Mouse (Mus musculus): Measurements from ENCODE around the gene C3.

Gene C3

DNA sequence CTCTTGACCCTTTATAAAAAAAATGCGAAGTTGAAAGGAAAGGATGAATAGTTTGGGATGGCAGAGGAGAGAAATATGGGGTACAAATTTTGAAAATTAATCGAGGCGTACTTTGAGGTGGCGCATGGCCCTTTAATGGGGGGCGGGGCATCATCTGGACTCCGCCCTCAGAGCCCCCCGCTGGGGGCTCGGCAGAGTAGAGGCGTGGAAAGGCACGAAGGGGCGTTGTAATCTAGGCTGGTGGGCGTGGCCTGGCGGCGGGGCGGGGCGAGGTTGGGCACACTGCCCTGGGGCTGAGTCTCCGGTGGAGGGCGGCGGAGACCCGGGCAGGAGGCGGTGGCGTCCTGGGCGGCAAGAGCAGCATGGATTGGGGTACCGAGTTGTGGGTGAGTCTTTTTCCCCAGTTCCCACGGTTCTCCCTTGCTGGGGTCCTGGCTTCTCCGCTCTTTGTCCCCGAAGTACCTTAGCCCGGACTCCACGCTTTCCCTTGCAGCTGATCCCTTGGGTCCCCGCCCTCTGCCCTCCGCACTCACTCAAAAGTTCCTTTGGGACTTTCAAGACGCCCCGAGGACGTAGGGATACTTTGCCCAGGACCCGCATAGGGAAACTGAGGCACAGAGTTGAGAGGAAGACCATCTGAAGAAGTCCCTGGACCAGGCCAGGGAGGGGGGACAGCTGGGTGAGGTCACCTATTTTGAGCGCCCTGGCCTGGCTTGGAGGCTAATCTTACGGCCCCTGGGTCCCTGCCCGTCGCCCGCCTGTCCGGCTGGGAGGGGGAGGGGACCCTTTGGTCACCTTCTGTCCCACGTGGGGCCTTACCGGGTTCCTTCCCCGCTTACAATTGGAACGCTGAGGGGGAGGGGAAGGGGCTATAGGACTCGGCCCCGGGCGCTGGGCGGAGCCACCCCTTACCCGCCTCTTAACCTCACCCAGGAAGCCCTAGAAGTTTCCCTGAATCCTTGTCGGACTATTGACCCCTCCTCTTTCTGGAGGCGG lies 21.5 kb upstream of the C3 start, which contains the start of gene Trip10:
TSS of gene Trip10 (plus strand) at position 270 of the 996 bp plus-strand sequence.
- peak; percentile 43 for DNase-seq (ENCODE audit: low read depth, low spot score)

DNA sequence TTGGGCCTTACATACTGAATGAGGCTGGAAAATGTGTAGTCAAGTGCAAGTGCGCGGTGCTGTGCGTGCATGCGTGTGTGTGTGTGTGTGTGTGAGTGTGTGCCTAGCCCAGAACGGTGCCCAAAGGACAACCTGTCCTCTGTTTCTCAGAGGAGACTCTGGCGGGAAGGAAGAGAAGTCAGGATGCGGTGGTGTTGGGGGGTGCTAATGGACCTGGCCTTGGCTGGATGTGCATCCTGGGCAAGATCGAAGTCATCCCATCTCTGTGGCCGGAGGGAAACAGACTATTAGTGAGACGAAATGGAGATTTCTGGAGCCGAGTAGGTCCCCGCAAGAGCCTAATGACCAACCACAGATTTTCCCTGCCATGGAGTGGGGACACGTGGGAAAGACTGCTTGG lies 20.8 kb upstream of the C3 start:
- DNase-seq (ENCODE audit: low read depth, low spot score) = no peak

DNA sequence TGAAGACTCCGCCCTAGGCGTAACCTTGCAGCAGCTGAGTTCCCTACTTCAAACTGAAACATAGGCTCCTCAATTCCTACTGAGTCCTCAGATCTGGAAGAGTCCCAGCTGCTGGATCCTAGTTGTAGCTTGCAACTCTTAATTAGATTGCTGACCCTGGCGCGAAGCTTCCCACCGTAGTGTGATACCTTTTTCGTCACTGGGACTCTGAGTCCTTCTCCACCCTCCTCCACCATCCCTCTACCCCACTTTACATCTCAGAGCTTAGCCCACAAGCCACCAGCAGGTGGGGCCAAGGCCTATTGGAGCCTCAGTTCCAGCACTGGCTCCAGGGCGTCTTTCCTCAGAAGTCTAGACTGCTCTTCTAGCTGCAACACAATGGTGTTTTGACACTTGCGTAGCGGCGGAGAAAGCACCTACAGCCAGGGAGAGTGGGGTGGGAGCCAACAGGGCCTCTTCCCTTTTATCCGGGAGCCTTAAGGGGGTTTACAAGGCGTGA lies 20.3 kb upstream of the C3 start, which contains the start of gene Gpr108:
TSS of gene Gpr108 (minus strand) at position 246 of the 499 bp plus-strand sequence.
- DNase-seq (ENCODE audit: low read depth, low spot score) = peak; percentile 70

DNA sequence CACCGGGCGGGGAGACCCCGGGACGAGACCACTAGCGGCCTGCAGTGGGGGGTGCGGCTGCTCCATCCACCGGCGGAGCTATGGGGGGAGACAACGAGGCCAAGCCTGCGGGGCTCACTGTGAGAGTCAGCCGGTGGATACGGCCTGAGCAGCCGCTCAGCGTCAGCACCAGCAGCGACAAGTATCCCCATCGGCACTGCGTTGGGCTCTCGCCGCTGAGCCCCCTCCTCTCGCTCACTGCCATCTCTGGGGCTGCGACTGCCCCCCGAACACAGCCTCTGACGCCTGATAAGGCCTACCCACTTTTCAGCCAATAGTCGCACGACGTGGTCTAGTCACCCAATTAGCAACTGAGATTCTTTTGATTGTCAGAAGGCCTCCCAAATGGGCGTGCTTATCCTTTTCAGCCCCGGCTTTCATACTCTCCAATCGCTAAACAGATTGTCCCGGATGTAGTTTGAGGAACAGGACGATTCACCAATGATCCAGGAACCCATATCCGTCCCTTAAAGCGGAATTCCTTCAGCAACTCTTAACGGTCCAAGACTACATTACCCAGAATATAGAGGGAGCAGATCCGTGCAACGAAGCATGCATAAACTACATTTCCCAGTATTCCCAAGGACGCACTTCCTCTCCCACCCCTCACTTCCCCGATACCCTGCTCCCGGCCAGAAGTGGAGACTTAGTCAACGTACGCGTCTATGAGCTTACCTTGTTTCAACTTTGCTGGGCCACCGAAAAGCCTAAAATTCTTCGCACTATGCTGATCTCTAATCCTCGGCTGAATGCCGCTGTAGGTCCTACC lies 19.7 kb upstream of the C3 start:
- peak; percentile 100 for DNase-seq (ENCODE audit: low read depth, low spot score)

DNA sequence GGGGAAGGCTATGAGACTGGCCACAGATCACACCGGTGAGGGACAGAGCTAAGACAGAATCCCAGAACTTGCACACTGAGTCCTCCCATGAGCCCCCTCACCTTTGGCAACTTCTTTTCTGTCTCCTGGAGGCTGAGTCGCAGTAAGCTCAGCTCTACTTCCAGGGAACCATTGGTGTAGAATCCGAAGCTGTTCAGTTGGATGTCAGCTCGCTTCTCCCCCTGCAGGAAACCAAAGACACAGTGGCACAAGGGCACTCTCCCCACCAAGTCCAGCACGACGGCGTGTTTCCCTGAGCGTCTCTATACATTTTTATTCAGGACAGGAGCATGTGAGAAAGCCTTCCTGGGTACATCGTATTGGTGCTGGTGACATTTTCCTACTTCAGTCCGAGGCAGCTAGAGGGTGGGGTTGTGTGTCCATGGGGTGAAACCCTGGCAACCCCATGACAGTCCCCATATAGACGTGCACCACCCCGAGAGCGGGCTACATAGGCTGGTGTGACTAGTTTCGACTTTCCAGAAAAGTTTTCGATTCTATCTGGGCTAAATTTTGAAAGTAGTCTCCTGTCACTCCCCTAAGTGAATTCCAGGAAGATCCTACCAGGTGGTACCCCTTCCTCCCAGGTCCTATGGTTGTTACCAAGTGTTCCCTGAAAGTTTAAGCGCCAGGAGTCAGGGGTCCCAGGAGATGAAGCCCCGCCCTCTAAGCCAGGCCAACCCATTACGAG lies 18.9 kb upstream of the C3 start:
- no peak for DNase-seq (ENCODE audit: low read depth, low spot score)

DNA sequence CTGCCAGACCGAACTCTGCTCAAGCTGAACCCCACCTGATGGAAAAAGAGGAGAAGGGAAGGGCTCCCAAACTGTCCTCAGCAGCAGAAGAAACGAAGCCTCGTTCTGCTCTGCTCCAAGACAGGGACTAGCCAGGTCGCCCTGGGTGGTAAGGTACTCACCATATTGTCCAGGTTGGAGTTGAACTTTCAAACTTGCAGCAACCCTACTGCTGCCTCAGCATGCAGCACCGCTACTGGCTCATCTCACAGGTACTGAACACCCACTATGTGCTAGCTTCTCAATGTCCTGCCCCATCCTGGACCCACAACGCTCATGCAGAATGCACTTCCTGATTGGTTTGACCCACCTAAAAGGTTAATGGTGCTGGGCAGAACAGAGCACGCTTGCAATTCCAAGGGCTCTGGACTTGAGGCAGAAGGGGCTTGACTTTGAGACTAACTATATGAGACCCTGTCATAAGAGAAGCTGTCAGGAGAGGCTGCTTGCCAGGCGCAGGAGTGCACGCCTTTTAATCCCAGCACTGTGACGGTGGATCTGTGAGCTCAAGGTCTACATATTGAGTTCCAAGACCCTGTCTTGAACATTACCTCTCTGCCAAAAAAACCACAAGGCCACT lies 17.5 kb upstream of the C3 start:
- no peak for DNase-seq (ENCODE audit: low read depth, low spot score)

DNA sequence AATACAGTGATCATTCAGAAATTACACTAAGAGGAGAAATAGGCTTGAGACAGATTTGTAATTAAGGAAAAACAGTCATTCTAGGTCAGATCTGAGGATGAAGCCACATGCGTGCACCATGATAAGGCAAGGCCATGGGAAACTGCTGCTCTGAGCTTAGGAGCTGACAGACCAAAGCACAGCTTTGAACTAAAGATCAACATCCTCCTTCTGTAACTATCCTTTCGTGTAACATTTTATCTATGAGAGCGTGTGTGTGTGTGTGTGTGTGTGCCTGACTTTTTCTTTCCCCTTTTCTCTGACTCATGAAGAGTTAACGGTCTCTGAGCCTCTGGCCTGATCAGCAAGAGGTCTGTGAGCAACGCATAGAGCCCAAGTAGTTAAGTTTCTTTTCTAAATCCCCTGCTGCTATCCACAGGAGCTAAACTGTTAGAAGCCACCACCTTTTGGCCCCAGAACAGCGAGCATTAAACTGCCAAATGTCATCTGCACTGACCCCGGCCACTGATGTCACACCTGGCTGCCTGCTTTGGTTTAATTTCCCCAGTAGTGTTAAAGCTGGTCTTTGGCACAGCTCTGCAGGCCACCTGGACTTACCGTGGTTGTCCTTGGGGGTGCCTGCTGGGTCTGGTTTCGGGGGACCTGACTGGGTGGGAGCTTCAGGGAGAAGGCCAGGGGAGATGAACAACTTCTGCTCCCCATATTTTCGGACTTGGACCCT lies 15.9 kb upstream of the C3 start:
- no peak for DNase-seq (ENCODE audit: low read depth, low spot score)

DNA sequence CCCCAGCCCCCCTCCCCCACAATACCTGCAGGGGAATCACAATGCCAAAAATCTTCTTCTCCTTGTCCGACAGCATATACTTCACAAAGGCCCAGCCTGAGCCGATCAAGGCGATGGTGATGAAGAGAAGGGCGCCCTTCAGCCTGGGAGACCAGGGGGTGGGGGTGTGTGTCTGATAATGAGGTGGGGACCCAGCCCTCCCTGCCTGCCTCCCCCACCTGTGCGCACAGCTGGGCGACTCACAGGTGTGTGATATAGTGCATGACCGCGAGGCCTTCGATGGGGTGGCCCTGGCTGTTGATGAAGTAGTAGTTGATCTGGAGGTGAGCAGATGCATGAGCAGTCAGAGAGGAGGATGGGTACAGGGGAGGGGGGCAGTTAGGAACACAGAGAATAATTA lies 9.2 kb upstream of the C3 start:
- no peak for DNase-seq (ENCODE audit: low read depth, low spot score)

DNA sequence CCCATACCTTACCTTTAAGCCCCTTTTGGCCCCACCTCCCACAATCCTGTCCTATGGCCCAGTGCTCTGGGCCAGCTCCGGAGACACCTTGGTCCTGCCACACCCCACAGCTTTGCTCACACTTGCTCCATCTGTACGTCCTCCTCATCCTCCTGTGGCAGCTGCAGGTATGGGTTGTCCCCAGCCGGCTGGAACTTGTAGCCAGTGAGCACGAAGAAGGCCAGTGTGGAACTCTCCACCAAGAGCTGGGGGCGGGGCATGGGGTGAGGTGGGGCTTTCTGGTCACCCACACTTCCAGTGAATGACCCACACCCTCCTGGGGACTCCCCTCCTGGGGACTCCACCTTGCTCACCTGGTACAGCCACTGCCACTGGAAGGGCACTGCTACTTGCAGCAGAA lies 7.9 kb upstream of the C3 start:
- no peak for DNase-seq (ENCODE audit: low read depth, low spot score)

DNA sequence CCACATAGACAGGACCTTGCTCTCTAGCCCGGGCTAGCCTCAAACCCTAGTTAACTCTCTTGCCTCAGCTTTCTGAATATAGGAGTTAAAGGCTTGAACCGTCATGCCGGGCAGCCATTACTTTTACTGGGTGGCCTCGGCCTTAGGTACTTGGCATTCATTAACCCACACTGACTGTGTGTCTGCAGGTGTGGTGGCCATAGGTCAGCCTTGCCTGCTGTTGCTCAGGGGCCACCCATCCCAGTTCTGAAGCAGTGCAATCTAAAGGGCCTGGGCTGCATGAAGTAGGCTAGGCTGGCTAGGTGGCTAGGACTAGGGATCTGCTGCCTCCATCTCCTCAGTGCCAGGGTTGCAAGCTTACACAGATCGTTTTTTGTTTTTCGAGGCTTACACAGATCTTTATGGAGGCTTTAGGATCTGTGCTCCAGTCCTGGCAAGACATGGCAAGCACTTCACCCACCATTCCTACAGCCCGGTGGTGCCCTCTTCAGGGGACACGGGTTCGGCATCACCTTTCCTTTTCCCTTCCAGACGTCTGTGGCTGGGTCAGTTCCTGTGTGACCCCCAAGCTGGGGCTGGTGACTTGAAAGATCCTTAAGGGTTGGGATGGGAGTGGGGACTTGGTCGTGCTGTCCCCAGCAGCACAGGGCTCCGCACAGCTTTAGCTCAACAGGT lies 6.5 kb upstream of the C3 start:
- no peak for DNase-seq (ENCODE audit: low read depth, low spot score)

DNA sequence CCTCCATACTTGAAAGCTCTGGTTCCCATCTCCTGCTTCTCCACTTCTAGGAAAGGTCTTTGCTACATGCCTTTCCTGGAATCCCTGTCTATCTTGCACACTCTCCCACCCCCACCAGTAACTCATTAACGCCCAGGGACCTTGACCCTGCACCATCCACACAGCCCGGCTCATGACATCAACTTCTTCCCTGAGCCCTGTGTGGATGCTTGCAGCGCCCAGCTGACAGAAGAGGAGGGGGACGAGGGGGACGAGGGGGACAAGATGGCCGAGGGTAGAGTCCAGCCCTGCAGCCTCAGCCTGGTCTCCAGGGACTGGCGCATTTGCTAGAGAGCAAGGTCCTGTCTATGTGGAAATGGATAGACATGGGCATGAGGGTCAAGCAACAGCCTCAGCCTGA lies 5.1 kb upstream of the C3 start:
- DNase-seq (ENCODE audit: low read depth, low spot score) = no peak

DNA sequence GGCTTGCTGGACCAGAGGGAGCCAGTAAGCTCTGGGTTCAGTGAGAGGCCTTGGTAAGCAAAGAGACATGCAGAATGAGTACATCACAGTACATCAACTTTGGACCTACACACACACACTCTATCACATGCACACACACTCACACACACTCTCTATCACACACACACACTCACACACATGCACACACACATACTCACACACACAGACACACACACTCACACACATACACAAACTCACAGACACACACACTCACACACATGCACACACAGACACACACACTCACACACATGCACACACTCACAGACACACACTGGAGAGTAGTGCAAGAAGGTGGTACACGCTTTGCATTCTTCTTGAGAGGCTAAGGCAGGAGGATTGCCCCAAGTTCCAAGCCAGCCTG lies 4.3 kb upstream of the C3 start:
- no peak for DNase-seq (ENCODE audit: low read depth, low spot score)

DNA sequence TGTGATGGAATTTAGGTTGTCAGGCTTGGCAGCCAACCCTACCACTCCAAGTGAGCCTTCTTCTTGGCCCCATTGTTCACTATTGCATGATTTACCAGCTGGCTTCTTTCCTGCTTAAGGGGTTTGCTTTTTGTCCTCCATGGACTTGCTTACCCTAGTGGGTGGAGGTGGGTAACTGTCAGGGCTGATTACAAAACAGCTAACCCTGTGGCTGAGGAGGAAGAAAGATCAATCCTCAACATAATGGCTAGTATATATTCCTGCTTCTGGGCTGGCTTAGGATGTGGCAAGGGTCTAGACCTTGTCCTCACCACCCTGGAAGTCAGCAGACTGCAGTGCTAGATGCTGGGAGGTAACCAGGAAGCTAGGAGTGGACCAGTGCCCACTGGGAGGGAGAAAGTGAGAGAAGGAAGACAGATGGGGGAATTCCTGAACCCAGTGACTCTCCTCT lies 3.4 kb upstream of the C3 start:
- no peak for DNase-seq (ENCODE audit: low read depth, low spot score)

DNA sequence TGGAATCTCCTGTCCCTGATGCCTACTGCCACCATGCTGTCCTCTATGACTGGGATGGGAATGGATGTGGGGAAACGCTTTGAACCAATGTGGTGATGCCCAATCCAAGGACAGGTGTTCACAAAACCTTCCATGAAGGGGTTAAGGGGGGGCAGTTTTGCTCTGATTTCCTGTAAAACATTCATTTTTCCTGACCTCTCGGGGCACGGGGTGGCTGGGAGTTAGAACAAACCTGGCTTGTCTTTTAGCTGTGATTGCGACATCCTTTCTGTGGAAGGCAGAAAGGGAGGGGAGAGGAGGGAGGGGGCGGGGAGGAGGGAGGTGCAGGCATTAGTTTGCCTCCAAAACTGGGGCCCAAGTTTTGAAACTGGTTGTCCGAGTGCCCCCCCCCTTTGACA lies 2.8 kb upstream of the C3 start:
- DNase-seq (ENCODE audit: low read depth, low spot score) = no peak

DNA sequence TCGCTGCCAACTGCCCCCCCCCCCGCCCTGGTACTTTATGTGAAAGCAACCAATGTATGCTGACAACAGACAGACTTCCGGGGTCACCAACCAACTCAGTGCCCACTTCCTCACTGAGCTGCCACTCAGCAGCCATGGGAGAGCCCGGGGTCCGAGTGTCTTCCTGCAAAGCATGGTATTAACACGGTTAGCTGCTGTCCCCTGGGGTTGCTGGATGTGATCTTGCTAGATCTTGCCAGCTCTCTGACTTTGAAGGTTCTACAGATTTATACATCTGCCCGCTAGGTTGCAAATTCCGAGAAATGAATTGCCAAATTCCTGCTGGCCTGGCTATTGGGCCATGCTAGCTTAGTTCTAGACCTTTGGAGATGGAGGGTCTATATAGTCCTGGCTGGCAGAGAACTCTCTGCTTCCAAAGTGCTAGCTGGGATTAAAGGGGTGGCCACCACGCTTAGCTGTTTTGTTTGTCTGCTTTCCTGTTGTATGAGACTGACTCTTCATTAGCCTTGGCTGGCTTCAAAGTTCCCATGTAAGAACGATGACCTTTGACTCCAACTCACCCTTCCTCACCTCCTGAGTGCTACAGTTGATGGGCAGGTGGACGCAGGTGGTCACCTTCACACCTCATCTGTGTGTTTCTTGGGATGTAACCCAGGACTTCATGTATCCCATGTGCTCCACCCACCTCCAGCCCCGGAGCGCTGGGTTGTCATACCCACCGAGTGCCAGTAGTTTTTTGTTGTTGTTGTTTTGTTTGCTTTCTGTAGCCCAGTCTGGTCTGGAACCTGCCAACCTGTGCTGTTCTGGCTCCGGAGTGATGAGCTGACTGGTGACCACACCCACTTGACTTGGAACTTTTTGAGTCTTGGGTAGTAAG lies 2.2 kb upstream of the C3 start:
- no peak for DNase-seq (ENCODE audit: low read depth, low spot score)

DNA sequence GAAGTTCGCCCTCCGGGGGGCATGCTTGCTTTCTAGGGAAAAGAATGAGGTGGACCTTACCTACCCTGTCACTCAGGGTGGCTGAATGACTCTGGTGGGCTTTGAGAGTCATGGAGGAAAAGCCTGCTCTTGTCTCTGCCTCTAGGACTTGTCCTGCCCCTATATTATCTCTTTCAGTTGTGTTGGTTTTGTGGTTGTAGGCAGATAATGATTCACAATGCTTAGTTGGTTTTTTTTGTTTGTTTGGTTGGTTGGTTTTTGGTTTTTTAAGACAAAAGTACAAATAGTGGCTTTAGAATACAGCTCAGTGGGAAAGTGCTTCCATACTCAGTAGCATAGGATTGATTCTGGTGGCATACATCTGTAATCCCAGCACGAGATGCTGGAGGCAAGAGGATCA lies 937 bp upstream of the C3 start:
- no peak for DNase-seq (ENCODE audit: low read depth, low spot score)

DNA sequence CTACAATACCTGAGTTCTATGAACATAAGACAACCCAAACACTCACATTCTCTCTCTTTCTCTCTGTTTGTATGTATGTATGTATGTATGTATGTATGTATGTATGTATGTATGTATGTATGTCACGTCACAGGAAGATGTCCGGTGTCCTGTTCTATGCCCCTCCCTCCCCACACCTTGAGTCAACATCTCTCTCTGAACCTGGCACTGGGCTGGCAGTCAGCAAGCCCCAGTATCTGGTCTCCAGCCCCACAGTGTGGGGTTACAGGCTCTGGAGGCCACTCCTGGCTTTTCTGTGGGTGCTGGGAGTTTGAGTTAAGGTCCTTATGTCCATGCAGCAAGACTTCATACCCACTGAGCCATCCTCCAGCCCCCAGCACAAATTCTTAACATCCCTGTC lies 468 bp downstream of the C3 start:
- DNase-seq (ENCODE audit: low read depth, low spot score) = no peak

DNA sequence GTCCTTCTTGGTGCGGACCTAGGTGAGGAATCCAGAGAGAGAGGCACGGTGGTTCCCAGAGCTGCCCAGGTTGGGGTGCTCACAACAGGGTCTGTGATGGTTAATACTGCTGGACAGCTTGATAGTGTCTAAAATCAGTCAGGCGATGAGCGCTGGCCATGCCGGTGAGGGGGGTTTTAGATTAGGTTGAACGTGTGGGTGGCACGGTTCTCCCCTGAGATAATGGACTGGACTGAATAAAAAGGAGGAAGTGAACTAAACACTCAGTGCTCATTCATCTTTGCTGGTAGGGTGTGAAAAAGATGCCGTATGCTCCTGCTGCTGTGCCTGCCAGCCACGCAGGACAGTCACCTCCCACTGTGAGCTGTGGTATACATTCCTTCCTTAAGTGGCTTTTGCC lies 4.6 kb downstream of the C3 start:
- DNase-seq (ENCODE audit: low read depth, low spot score) = no peak

DNA sequence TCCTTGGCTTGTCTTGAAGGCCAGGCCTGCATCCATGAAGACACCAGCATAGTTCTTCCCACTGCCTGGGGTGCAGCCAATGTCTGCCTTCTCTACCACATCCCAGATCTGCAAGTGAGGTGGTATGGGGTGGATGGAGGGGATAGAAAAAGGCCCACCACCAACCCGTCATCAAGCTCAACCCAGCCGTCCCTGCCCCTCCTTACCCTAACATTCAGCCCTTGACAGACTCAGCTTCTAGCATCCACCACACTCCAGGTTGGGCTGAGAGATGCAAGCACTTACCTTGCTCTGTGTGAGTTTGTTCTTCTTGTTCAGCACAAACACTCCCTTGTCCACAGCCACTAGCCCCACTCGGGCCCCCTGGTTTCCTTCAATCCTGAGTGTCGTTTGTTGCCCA lies 6.0 kb downstream of the C3 start:
- no peak for DNase-seq (ENCODE audit: low read depth, low spot score)
